Mouse (Mus musculus) liver, adult 2 months (tissue): Measurements from ENCODE around the gene Atg14. TPM values are rescaled to one million over a fixed set of nuclear protein-coding genes. Genes with fewer than 3 reads are reported as not detected.
"Not testable (repeated sequence)": the region's sequence is repeated elsewhere in the genome, so short reads cannot be mapped to it uniquely, and the experiment has no call there.

Experiments
- DNase-seq: peaks from one replicate; pipeline ENCODE4 v3.0.0-alpha.2; 2011; ENCODE audit warnings: low read depth, low spot score; ENCODE audit errors: extremely low read depth
- H3K27ac ChIP-seq: fragments of 200-500 bp; replicated peaks from 2 replicates; pipeline ENCODE4 v1.5.1; 2012; ENCODE audit warnings: low read depth, mild to moderate bottlenecking, control low read depth, inconsistent platforms, low read length; ENCODE audit not compliant: insufficient read depth
- H3K27me3 ChIP-seq: fragments of 200-500 bp; 2 replicates; pipeline ENCODE4 v1.6.1; 2012; ENCODE audit warnings: mild to moderate bottlenecking, moderate library complexity, low read length, inconsistent platforms; ENCODE audit not compliant: control insufficient read depth, insufficient read depth
- H3K36me3 ChIP-seq: fragments of 200-500 bp; 2 replicates; pipeline ENCODE4 v1.6.1; 2012; ENCODE audit warnings: low read length, inconsistent platforms; ENCODE audit not compliant: control insufficient read depth, insufficient read depth
- H3K4me1 ChIP-seq: fragments of 200-500 bp; 2 replicates; pipeline ENCODE4 v1.6.1; 2011; ENCODE audit warnings: low read length; ENCODE audit not compliant: control insufficient read depth, insufficient read depth
- H3K4me3 ChIP-seq: fragments of 200-500 bp; 2 replicates; pipeline ENCODE4 v1.5.1; 2011; ENCODE audit warnings: low read depth, mild to moderate bottlenecking, control low read depth, low read length, moderate library complexity; ENCODE audit not compliant: insufficient read depth
- H3K79me2 ChIP-seq: fragments of 200-500 bp; 2 replicates; pipeline ENCODE4 v1.6.1; 2012; ENCODE audit warnings: inconsistent platforms, mild to moderate bottlenecking, low read length, moderate library complexity; ENCODE audit not compliant: control insufficient read depth, insufficient read depth
- H3K9ac ChIP-seq: fragments of 200-500 bp; 2 replicates; pipeline ENCODE4 v1.6.1; 2012; ENCODE audit warnings: low read depth, mild to moderate bottlenecking, control low read depth, inconsistent platforms, low read length
- CTCF ChIP-seq: fragments of 200-500 bp; IDR thresholded peaks from 2 replicates; pipeline ENCODE4 v1.5.1; 2011; ENCODE audit warnings: low read depth, low read length, control low read depth
- POLR2A ChIP-seq: fragments of 200-500 bp; IDR thresholded peaks from 2 replicates; pipeline ENCODE4 v1.6.1; 2011; ENCODE audit warnings: low read length, control low read depth; ENCODE audit not compliant: insufficient read depth; ENCODE audit errors: extremely low read depth
- WGBS: fragments of 180-500 bp; shearing (Covaris S2); methylation state at CpG from one replicate; pipeline ENCODE4 v1.1.7; 2018; 5-methylcytosine and 5-hydroxymethylcytosine counted together
- polyA plus RNA-seq: library from polyadenylated mRNA; depleted of rRNA; stranded (reverse); fragments of >200 nt; gene quantifications from 2 replicates; pipeline ENCODE4 v1.2.3, GENCODE M21; 2012; rRNA removed
- total RNA-seq: library from RNA; depleted of rRNA; stranded (reverse); fragments of >200 nt; gene quantifications from 2 replicates; pipeline ENCODE4 v1.2.3, GENCODE M21; 2014; rRNA removed

The Atg14 gene
- 13.0 and 13.5 TPM in 2 replicates for total RNA-seq
- 7.4 and 8.9 TPM in 2 replicates for polyA plus RNA-seq

DNA sequence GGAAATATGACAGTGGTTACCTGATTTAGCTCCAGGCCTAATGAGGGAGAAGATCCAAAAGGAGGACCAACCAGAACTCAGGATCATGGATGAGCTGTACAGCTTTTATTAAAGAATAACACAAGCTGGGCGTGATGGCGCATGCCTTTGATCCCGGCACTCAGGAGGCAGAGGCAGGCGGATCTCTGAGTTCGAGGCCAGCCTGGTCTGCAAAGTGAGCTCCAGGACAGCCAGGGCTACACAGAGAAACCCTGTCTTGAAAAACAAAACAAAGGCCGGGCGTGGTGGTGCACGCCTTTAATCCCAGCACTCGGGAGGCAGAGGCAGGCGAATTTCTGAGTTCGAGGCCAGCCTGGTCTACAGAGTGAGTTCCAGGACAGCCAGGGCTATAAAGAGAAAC is at the start of gene Atg14:
Gene Atg14 (minus strand): TSS at position 101 of the 400 bp plus-strand sequence.
- DNase-seq, H3K36me3 ChIP-seq: not testable (repeated sequence)
- WGBS = 92% methylated on average over 11 of the region's 11 CpGs

GRCm38 (mm10) chr14:47618891-47619290 is 48.4 kb upstream of the Atg14 start:
- Histone ChIP-seq H3K4me3 (no peak overlapping the region), H3K27me3 (no peaks in the 10 kb centered on the region), H3K36me3 (no peaks in the 10 kb centered on the region), H3K79me2 (no peaks in the 10 kb centered on the region), H3K9ac (no peak overlapping the region), H3K4me1 (no peaks in the 10 kb centered on the region), H3K27ac (no peak overlapping the region)
- WGBS = 85% methylated on average over 5 of the region's 5 CpGs
- no peak for DNase-seq
- TF ChIP-seq POLR2A (no peak), CTCF (no peak)

More for the DNA sequence above, at the start of gene Atg14:
- H3K4me1 ChIP-seq, H3K79me2 ChIP-seq, H3K4me3 ChIP-seq, H3K27me3 ChIP-seq, H3K9ac ChIP-seq, H3K27ac ChIP-seq: not testable (repeated sequence)

- TF ChIP-seq POLR2A (no peak), CTCF (no peak)
- no peaks in the 10 kb centered on the region for H3K4me1 ChIP-seq
- H3K79me2 ChIP-seq = no peaks in the 10 kb centered on the region
- no peak overlapping the region for H3K27ac ChIP-seq
- H3K36me3 ChIP-seq = no peaks in the 10 kb centered on the region
- DNase-seq = no peak
- no peaks in the 10 kb centered on the region for H3K27me3 ChIP-seq
- 48% methylated on average over 7 of the region's 7 CpGs for WGBS
- no peak overlapping the region for H3K9ac ChIP-seq
- H3K4me3 ChIP-seq = no peak overlapping the region
These were observed 42.8 kb upstream of the Atg14 start for GRCm38 (mm10) chr14:47613254-47613653.

DNA sequence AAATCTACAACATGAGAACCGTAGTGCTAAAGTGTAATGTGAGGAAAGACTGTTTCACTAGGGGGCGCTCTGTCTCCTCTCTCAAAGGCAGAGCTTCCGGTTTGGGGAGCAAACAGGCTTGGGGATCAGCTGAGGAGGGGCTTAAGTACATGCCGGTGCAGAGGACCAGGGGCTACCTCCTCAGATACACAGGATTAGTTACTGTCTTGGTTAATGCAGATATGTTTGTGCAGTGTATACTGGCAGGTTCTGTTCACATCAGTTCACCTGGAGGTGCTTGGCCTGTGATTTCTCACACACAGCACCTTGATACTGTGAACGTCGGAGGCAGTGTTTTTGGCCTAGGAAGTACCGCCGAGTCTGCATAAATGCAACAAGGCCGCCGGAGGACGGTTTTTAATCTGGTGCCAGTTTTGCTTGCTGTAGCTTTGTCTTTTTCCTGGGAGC is 27.5 kb upstream of the Atg14 start:
- Histone ChIP-seq H3K4me1 (no peaks in the 10 kb centered on the region), H3K79me2 (no peaks in the 10 kb centered on the region), H3K4me3 (no peak overlapping the region), H3K27ac (no peak overlapping the region), H3K36me3 (no peaks in the 10 kb centered on the region), H3K27me3 (no peaks in the 10 kb centered on the region), H3K9ac (no peak overlapping the region)
- TF ChIP-seq POLR2A = no peak
- TF ChIP-seq CTCF = peak; percentile 73
- 22% methylated on average over 11 of the region's 11 CpGs for WGBS
- DNase-seq = peak; percentile 58

GRCm38 (mm10) chr14:47594426-47595103 is 24.1 kb upstream of the Atg14 start:
- Histone ChIP-seq H3K27ac (no peak overlapping the region), H3K36me3 (no peaks in the 10 kb centered on the region), H3K9ac (no peak overlapping the region), H3K27me3 (no peaks in the 10 kb centered on the region), H3K4me1 (no peaks in the 10 kb centered on the region), H3K79me2 (no peaks in the 10 kb centered on the region), H3K4me3 (no peak overlapping the region)
- DNase-seq = no peak
- WGBS = 40% methylated on average over 7 of the region's 7 CpGs
- TF ChIP-seq POLR2A = no peak
- no peak for TF ChIP-seq CTCF

DNA sequence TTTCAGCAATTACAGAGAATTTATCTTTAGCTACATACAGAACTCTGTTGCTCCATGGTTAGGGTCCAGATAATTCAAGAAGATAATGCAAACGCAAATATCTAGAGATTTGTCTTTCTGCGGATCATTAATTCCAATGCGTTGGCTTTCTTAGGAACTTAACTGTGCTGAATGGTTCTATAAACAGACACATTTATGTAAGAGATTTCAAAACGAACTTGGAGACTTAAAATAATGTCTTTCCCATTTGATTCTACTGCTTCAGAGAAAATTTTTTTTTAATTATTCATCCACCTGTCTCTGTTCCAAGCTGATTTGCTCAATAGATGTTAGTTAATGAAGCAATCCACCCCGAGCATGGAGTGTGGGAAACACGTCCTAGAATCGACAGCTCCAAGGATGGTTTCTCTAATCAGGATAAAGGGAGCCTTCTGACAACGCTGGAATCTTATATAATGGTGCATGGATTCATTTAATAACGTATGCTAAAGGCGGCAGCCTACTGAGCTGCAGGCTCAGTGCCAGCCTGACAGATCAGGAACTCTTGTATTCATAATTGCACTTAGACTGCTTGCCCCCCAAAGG is 20.0 kb upstream of the Atg14 start:
- H3K4me1 ChIP-seq = no peaks in the 10 kb centered on the region
- no peak for DNase-seq
- H3K9ac ChIP-seq = no peak overlapping the region
- H3K79me2 ChIP-seq = no peaks in the 10 kb centered on the region
- no peak for TF ChIP-seq CTCF
- no peak for TF ChIP-seq POLR2A
- H3K27me3 ChIP-seq = no peaks in the 10 kb centered on the region
- H3K36me3 ChIP-seq = no peaks in the 10 kb centered on the region
- WGBS = 62% methylated on average over 10 of the region's 10 CpGs
- H3K4me3 ChIP-seq = no peak overlapping the region
- H3K27ac ChIP-seq = no peak overlapping the region
